Mouse (Mus musculus) midbrain, postnatal 0 days (tissue): ENCODE data around the gene Dgcr6. TPM values are rescaled to one million over a fixed set of nuclear protein-coding genes. Genes with fewer than 3 reads are reported as not detected.
A peak's percentile ranks its signal among the peaks of the same experiment; 100 is the strongest.

Experiments
- ATAC-seq: fragments of 200-750 bp; cut with Nextera tagmentation; 2 replicates; pipeline ENCODE4 v1.8.0; 2017; ENCODE audit warnings: moderate number of reproducible peaks, mild to moderate bottlenecking, moderate TSS enrichment, moderate library complexity; ENCODE audit not compliant: low FRiP score
- DNase-seq: peaks from one replicate; pipeline ENCODE4 v3.0.0-alpha.2; 2015; ENCODE audit warnings: low spot score
- H3K27ac ChIP-seq: fragments of 300-500 bp; sonication (generic); 2 replicates; pipeline ENCODE4 v1.5.1; 2014; ENCODE audit warnings: low read depth, mild to moderate bottlenecking, low read length, mixed read lengths
- H3K27me3 ChIP-seq: fragments of 300-500 bp; sonication (generic); 2 replicates; pipeline ENCODE4 v1.6.1; 2014; ENCODE audit warnings: low read length, control low read depth, mixed read lengths; ENCODE audit not compliant: insufficient read depth
- H3K36me3 ChIP-seq: fragments of 300-500 bp; sonication (generic); 2 replicates; pipeline ENCODE4 v1.6.1; 2014; ENCODE audit warnings: low read length, control low read depth, mixed read lengths; ENCODE audit not compliant: insufficient read depth
- H3K4me1 ChIP-seq: fragments of 300-500 bp; sonication (generic); 2 replicates; pipeline ENCODE4 v1.6.1; 2014; ENCODE audit warnings: mild to moderate bottlenecking, control low read depth, antibody characterized with exemption, low read length, mixed read lengths; ENCODE audit not compliant: insufficient read depth
- H3K4me2 ChIP-seq: fragments of 300-500 bp; sonication (generic); 2 replicates; pipeline ENCODE4 v1.6.1; 2014; ENCODE audit warnings: low read depth, mild to moderate bottlenecking, low read length, mixed read lengths; ENCODE audit not compliant: poor library complexity, severe bottlenecking
- H3K4me3 ChIP-seq: fragments of 300-500 bp; sonication (generic); 2 replicates; pipeline ENCODE4 v1.5.1; 2014; ENCODE audit warnings: low read depth, mild to moderate bottlenecking, low read length, moderate library complexity
- H3K9ac ChIP-seq: fragments of 300-500 bp; sonication (generic); replicated peaks from 2 replicates; pipeline ENCODE4 v1.6.1; 2014; ENCODE audit warnings: mild to moderate bottlenecking, low read length, moderate library complexity, mixed read lengths; ENCODE audit not compliant: poor library complexity, severe bottlenecking
- H3K9me3 ChIP-seq: fragments of 300-500 bp; sonication (generic); 2 replicates; pipeline ENCODE4 v1.6.1; 2016; ENCODE audit warnings: low read length, control low read depth
- CTCF ChIP-seq: IDR thresholded peaks from 2 replicates; pipeline ENCODE4 v1.5.1; 2016; ENCODE audit warnings: antibody characterized with exemption, mild to moderate bottlenecking
- WGBS: fragments of 180-500 bp; shearing (Covaris S2); extraction: QIAGEN DNeasy Blood & Tissue Kit; methylation state at CpG from one replicate; pipeline ENCODE4 v1.1.7; 2014; 5-methylcytosine and 5-hydroxymethylcytosine counted together
- polyA plus RNA-seq: library from polyadenylated mRNA; unstranded; fragments of >200 nt; fragmentation: Nextera tagmentation; extraction: Ambion mirVana; gene quantifications from 2 replicates; pipeline ENCODE4 v1.2.1, GENCODE M21; 2015
- total RNA-seq: library from RNA; depleted of rRNA; stranded (reverse); fragments of >200 nt; gene quantifications from 2 replicates; pipeline ENCODE4 v1.2.3, GENCODE M21; 2014

Dgcr6 gene
- total and polyA plus RNA-seq, 2 experiments from 2014 or later = 64.0 to 164 TPM

DNA sequence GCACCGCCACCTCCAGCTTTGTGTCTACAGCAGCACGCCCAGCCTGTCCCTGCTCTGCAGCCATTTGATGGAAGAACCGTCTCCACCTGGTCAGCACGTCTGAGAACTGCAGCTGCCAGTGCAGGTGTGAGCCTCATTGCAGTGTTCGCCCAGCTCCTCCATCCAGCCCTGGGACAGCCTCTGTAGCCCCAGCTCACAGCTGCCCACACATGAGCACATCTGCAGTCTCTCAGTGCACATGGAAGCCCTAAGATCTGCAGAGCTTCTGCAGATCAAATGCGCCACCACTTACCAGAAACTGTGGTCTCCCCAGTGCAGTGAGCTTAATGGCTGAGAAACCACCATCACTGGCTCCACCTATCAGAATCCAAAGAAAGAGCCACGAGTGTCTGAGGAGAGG is 27.5 kb downstream of the Dgcr6 start:
- TF ChIP-seq CTCF = no peak
- WGBS = 92% methylated on average over 7 of the region's 7 CpGs
- ATAC-seq (no peak), DNase-seq (no peak)
- H3K27ac ChIP-seq = no peak overlapping the region
- H3K9me3 ChIP-seq = no peaks in the 10 kb centered on the region
- no peaks in the 10 kb centered on the region for H3K36me3 ChIP-seq
- H3K9ac ChIP-seq = no peak overlapping the region
- H3K4me3 ChIP-seq = no peak overlapping the region
- no peaks in the 10 kb centered on the region for H3K4me1 ChIP-seq
- no peaks in the 10 kb centered on the region for H3K27me3 ChIP-seq
- H3K4me2 ChIP-seq = no peak overlapping the region

- TF ChIP-seq CTCF = peak; percentile 11; the same call in 1 of the 2 replicates
- no peak overlapping the region for H3K4me2 ChIP-seq
- no peak overlapping the region for H3K4me3 ChIP-seq
- ATAC-seq (no peak), DNase-seq (no peak)
- H3K4me1 ChIP-seq = no peaks in the 10 kb centered on the region
- 85% methylated on average over 10 of the region's 10 CpGs for WGBS
- no peaks in the 10 kb centered on the region for H3K9me3 ChIP-seq
- no peak overlapping the region for H3K9ac ChIP-seq
- H3K27ac ChIP-seq = no peak overlapping the region
- H3K27me3 ChIP-seq = no peaks in the 10 kb centered on the region
- no peaks in the 10 kb centered on the region for H3K36me3 ChIP-seq
These were observed 28.6 kb downstream of the Dgcr6 start for GRCm38 (mm10) chr16:18081149-18081827.

DNA sequence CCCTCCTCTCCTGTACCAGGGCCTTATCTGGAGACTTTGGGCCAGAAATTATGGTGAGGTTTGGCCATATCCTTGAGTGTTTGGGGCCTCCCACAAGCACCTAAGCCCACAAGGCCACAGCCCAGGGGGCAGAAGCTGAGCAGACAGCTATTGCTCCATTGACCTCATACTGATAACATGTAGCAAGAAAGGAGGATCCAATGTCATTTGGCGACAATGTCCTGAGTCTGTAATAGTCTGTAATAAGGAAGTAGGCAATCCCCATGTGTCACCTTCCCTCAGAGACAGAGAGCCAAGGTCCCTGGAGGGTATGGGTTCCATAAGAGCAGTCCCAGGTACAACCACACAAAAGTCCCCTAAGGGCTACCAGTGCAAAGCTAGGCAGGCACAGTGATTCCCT is 29.6 kb downstream of the Dgcr6 start:
- no peak overlapping the region for H3K4me3 ChIP-seq
- no peaks in the 10 kb centered on the region for H3K9me3 ChIP-seq
- no peak for TF ChIP-seq CTCF
- no peaks in the 10 kb centered on the region for H3K4me1 ChIP-seq
- H3K27me3 ChIP-seq = 0 out of 2 replicates have a peak, but pooled peaks cover 8% of the 10 kb centered on the region
- 89% methylated on average over 1 of the region's 1 CpGs for WGBS
- ATAC-seq = no peak
- no peaks in the 10 kb centered on the region for H3K36me3 ChIP-seq
- no peak overlapping the region for H3K9ac ChIP-seq
- no peak overlapping the region for H3K4me2 ChIP-seq
- no peak for DNase-seq
- no peak overlapping the region for H3K27ac ChIP-seq

DNA sequence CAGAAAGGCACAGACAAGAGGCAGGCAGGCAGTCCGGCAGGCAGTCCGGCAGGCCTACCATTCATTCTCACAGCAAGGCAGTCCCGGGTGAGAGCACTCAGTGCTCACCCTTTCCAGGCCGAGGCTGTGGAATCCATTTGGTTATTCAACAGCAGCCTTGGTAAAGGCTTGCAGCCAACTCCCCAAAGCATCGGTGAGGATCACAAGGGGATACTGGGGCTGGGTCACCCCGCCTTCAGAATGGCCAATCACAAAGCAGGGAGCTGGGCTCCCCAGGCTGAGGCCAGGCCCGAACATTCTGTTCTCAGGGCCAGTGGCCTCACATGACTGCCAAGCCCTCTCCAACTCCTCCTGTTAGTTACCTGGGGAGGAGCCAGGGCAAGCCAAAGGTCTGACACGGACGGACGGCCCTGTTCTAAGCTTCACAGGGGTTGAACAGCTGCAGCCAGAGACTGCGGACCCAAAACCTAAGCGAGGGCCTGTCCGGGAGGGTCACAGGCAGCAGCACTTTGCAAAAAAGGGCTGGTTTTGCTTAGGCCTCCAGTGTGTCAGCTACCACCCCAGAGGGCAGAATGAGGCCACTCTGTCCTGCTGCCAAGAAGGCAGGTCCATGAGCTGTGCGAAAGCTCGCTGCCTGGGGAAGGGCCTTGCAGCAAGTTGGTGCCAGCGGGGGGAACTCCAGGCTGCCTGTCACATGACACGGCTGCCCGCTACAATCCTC is 30.7 kb downstream of the Dgcr6 start:
- H3K4me1 ChIP-seq = no peaks in the 10 kb centered on the region
- TF ChIP-seq CTCF = no peak
- H3K27ac ChIP-seq = peak overlapping the region; percentile 9
- H3K9me3 ChIP-seq = no peaks in the 10 kb centered on the region
- ATAC-seq (peak; percentile 70), DNase-seq (peak; percentile 72)
- H3K9ac ChIP-seq = no peak overlapping the region
- H3K36me3 ChIP-seq = no peaks in the 10 kb centered on the region
- no peak overlapping the region for H3K4me3 ChIP-seq
- 71% methylated on average over 18 of the region's 18 CpGs for WGBS
- H3K4me2 ChIP-seq = no peak overlapping the region
- H3K27me3 ChIP-seq = 0 out of 2 replicates have a peak, but pooled peaks cover 14% of the 10 kb centered on the region

GRCm38 (mm10) chr16:18084262-18084661 is 31.6 kb downstream of the Dgcr6 start:
- DNase-seq (no peak), ATAC-seq (no peak)
- no peak overlapping the region for H3K27ac ChIP-seq
- no peak overlapping the region for H3K9ac ChIP-seq
- H3K4me2 ChIP-seq = no peak overlapping the region
- H3K36me3 ChIP-seq = no peaks in the 10 kb centered on the region
- H3K9me3 ChIP-seq = no peaks in the 10 kb centered on the region
- H3K4me3 ChIP-seq = no peak overlapping the region
- 90% methylated on average over 7 of the region's 7 CpGs for WGBS
- H3K27me3 ChIP-seq = 0 out of 2 replicates have a peak, but pooled peaks cover 14% of the 10 kb centered on the region
- TF ChIP-seq CTCF = no peak
- no peaks in the 10 kb centered on the region for H3K4me1 ChIP-seq

GRCm38 (mm10) chr16:18087101-18087500 is 34.4 kb downstream of the Dgcr6 start:
- Histone ChIP-seq H3K27ac (no peak overlapping the region), H3K4me2 (no peak overlapping the region), H3K4me3 (no peak overlapping the region), H3K9ac (no peak overlapping the region), H3K4me1 (no peaks in the 10 kb centered on the region), H3K36me3 (no peaks in the 10 kb centered on the region), H3K9me3 (no peaks in the 10 kb centered on the region), H3K27me3 (0 out of 2 replicates have a peak, but pooled peaks cover 14% of the 10 kb centered on the region)
- no peak for TF ChIP-seq CTCF
- DNase-seq (no peak), ATAC-seq (no peak)
- WGBS = 79% methylated on average over 5 of the region's 5 CpGs
